Mouse (Mus musculus) liver, adult 2 months (tissue): ENCODE results near the gene Gm7951. TPM values are rescaled to one million over a fixed set of nuclear protein-coding genes. Genes with fewer than 3 reads are reported as not detected.
"Not testable (repeated sequence)": the region's sequence is repeated elsewhere in the genome, so short reads cannot be mapped to it uniquely, and the experiment has no call there.

Experiments used
- DNase-seq: peaks from one replicate; pipeline ENCODE4 v3.0.0-alpha.2; 2011; ENCODE audit warnings: low read depth, low spot score; ENCODE audit errors: extremely low read depth
- H3K27ac ChIP-seq: fragments of 200-500 bp; replicated peaks from 2 replicates; pipeline ENCODE4 v1.5.1; 2012; ENCODE audit warnings: low read depth, mild to moderate bottlenecking, control low read depth, inconsistent platforms, low read length; ENCODE audit not compliant: insufficient read depth
- H3K27me3 ChIP-seq: fragments of 200-500 bp; 2 replicates; pipeline ENCODE4 v1.6.1; 2012; ENCODE audit warnings: mild to moderate bottlenecking, moderate library complexity, low read length, inconsistent platforms; ENCODE audit not compliant: control insufficient read depth, insufficient read depth
- H3K36me3 ChIP-seq: fragments of 200-500 bp; 2 replicates; pipeline ENCODE4 v1.6.1; 2012; ENCODE audit warnings: low read length, inconsistent platforms; ENCODE audit not compliant: control insufficient read depth, insufficient read depth
- H3K4me1 ChIP-seq: fragments of 200-500 bp; 2 replicates; pipeline ENCODE4 v1.6.1; 2011; ENCODE audit warnings: low read length; ENCODE audit not compliant: control insufficient read depth, insufficient read depth
- H3K4me3 ChIP-seq: fragments of 200-500 bp; 2 replicates; pipeline ENCODE4 v1.5.1; 2011; ENCODE audit warnings: low read depth, mild to moderate bottlenecking, control low read depth, low read length, moderate library complexity; ENCODE audit not compliant: insufficient read depth
- H3K79me2 ChIP-seq: fragments of 200-500 bp; 2 replicates; pipeline ENCODE4 v1.6.1; 2012; ENCODE audit warnings: inconsistent platforms, mild to moderate bottlenecking, low read length, moderate library complexity; ENCODE audit not compliant: control insufficient read depth, insufficient read depth
- H3K9ac ChIP-seq: fragments of 200-500 bp; 2 replicates; pipeline ENCODE4 v1.6.1; 2012; ENCODE audit warnings: low read depth, mild to moderate bottlenecking, control low read depth, inconsistent platforms, low read length
- WGBS: fragments of 180-500 bp; shearing (Covaris S2); methylation state at CpG from one replicate; pipeline ENCODE4 v1.1.7; 2018; 5-methylcytosine and 5-hydroxymethylcytosine counted together
- polyA plus RNA-seq: library from polyadenylated mRNA; depleted of rRNA; stranded (reverse); fragments of >200 nt; gene quantifications from 2 replicates; pipeline ENCODE4 v1.2.3, GENCODE M21; 2012; rRNA removed
- total RNA-seq: library from RNA; depleted of rRNA; stranded (reverse); fragments of >200 nt; gene quantifications from 2 replicates; pipeline ENCODE4 v1.2.3, GENCODE M21; 2014; rRNA removed

Gm7951 gene
- total RNA-seq (not detected in 2 replicates), polyA plus RNA-seq (not detected in 2 replicates)

GRCm38 (mm10) chr14:42117269-42117668 lies at the start of gene Gm7951:
Gene Gm7951, minus strand, starts transcription at chr14:42117369.
- WGBS: 71% methylated on average over 1 of the region's 2 CpGs
- not testable (repeated sequence) for H3K36me3 ChIP-seq, H3K27me3 ChIP-seq, H3K79me2 ChIP-seq, H3K27ac ChIP-seq, DNase-seq, H3K4me1 ChIP-seq, H3K9ac ChIP-seq, H3K4me3 ChIP-seq

DNA sequence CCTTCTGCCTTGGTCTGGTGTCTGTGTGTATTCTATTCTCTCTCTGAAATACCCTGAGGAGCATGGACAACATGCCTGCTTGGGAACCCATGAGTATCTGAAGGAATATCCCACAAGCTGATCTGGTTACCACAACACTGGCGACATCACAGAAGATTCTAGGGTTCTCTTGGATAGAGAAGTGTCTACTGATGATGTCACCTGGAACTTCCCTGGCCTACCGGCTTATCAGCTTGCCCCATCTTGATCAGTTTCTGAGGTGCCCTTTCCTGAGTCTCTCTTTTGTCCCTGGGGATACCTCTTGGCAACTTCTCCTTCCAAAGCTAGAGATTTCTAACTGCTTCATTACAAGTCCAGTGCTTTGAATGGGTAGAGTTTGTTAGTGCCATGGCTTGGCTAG lies 45.4 kb upstream of the Gm7951 start, which contains the start of gene Gm17027:
Gene Gm17027, minus strand, starts transcription at position 101 of the 400 bp plus-strand sequence.
- H3K27me3 ChIP-seq, DNase-seq, H3K4me3 ChIP-seq, H3K36me3 ChIP-seq, H3K79me2 ChIP-seq, H3K9ac ChIP-seq, H3K27ac ChIP-seq, H3K4me1 ChIP-seq: not testable (repeated sequence)
- 83% methylated on average over 2 of the region's 2 CpGs for whole genome bisulfite sequencing

GRCm38 (mm10) chr14:42134571-42134970 lies 17.4 kb upstream of the Gm7951 start:
- not testable (repeated sequence) for H3K36me3 ChIP-seq, DNase-seq, H3K79me2 ChIP-seq, H3K27me3 ChIP-seq, H3K9ac ChIP-seq, H3K4me3 ChIP-seq, H3K27ac ChIP-seq, H3K4me1 ChIP-seq
- WGBS: 62% methylated on average over 7 of the region's 8 CpGs

- H3K9ac ChIP-seq, H3K79me2 ChIP-seq, H3K36me3 ChIP-seq, H3K27ac ChIP-seq, H3K4me1 ChIP-seq, H3K27me3 ChIP-seq, DNase-seq, H3K4me3 ChIP-seq: not testable (repeated sequence)
- 60% methylated on average over 13 of the region's 14 CpGs for WGBS
These were observed 16.6 kb upstream of the Gm7951 start for GRCm38 (mm10) chr14:42133806-42134205.

Other genes with a start within 250 kb of the Gm7951 start
- not detected in 2 replicates for gene Gm7980, start 210.1 kb downstream of the Gm7951 start, total RNA-seq
- gene Gm7980, start 210.1 kb downstream of the Gm7951 start, polyA plus RNA-seq: not detected in 2 replicates
- gene 1700049E17Rik1, start 192.4 kb downstream of the Gm7951 start, total RNA-seq: not detected in 2 replicates
- not detected in 2 replicates for gene 1700049E17Rik1, start 192.4 kb downstream of the Gm7951 start, polyA plus RNA-seq
- not detected in 2 replicates for gene 1700024B05Rik, start 173.4 kb downstream of the Gm7951 start, total RNA-seq
- gene 1700024B05Rik, start 173.4 kb downstream of the Gm7951 start, polyA plus RNA-seq: not detected in 2 replicates
- not detected in 2 replicates for gene Gm6401, start 149.4 kb downstream of the Gm7951 start, total RNA-seq
- not detected in 2 replicates for gene Gm6401, start 149.4 kb downstream of the Gm7951 start, polyA plus RNA-seq
- gene Gm3543, start 134.0 kb downstream of the Gm7951 start, total RNA-seq: not detected in 2 replicates
- gene Gm3543, start 134.0 kb downstream of the Gm7951 start, polyA plus RNA-seq: not detected in 2 replicates
- gene Gm17027, start 45.3 kb upstream of the Gm7951 start, total RNA-seq: not detected in 2 replicates
- gene Gm17027, start 45.3 kb upstream of the Gm7951 start, polyA plus RNA-seq: not detected in 2 replicates
- gene Gm3573, start 73.4 kb upstream of the Gm7951 start, total RNA-seq: not detected in 2 replicates
- not detected in 2 replicates for gene Gm3573, start 73.4 kb upstream of the Gm7951 start, polyA plus RNA-seq
- gene Gm17026, start 142.7 kb upstream of the Gm7951 start, total RNA-seq: not detected in 2 replicates
- gene Gm17026, start 142.7 kb upstream of the Gm7951 start, polyA plus RNA-seq: not detected in 2 replicates
- not detected in 2 replicates for gene Gm9611, start 180.0 kb upstream of the Gm7951 start, total RNA-seq
- not detected in 2 replicates for gene Gm9611, start 180.0 kb upstream of the Gm7951 start, polyA plus RNA-seq
- not detected in 2 replicates for gene Gm7995, start 192.8 kb upstream of the Gm7951 start, total RNA-seq
- gene Gm7995, start 192.8 kb upstream of the Gm7951 start, polyA plus RNA-seq: not detected in 2 replicates